Mouse (Mus musculus): ENCODE data around the gene Acsl5.

The Acsl5 gene

GRCm38 (mm10) chr19:55251383-55252124 is at the start of gene Acsl5:
Gene Acsl5 (plus strand): TSS chr19:55251938.
- no peak for DNase-seq (ENCODE audit: low spot score)

GRCm38 (mm10) chr19:55206482-55207138 is 45.1 kb upstream of the Acsl5 start:
- DNase-seq (ENCODE audit: low spot score): no peak

- no peak for DNase-seq (ENCODE audit: low spot score)
Measured at GRCm38 (mm10) chr19:55207205-55207604, 44.5 kb upstream of the Acsl5 start.

GRCm38 (mm10) chr19:55207746-55208538 is 43.8 kb upstream of the Acsl5 start:
- DNase-seq (ENCODE audit: low spot score): no peak

- no peak for DNase-seq (ENCODE audit: low spot score)
Measured at GRCm38 (mm10) chr19:55208654-55209053, 43.1 kb upstream of the Acsl5 start.

GRCm38 (mm10) chr19:55209084-55209483 is 42.7 kb upstream of the Acsl5 start:
- DNase-seq (ENCODE audit: low spot score): no peak

- no peak for DNase-seq (ENCODE audit: low spot score)
Measured at GRCm38 (mm10) chr19:55211698-55212097, 40.0 kb upstream of the Acsl5 start.

- no peak for DNase-seq (ENCODE audit: low spot score)
Measured at GRCm38 (mm10) chr19:55213617-55214340, 38.0 kb upstream of the Acsl5 start.

- no peak for DNase-seq (ENCODE audit: low spot score)
Measured at GRCm38 (mm10) chr19:55216876-55217275, 34.9 kb upstream of the Acsl5 start.

- no peak for DNase-seq (ENCODE audit: low spot score)
Measured at GRCm38 (mm10) chr19:55217365-55217764, 34.4 kb upstream of the Acsl5 start.

GRCm38 (mm10) chr19:55218192-55218739 is 33.5 kb upstream of the Acsl5 start:
- peak; percentile 90 for DNase-seq (ENCODE audit: low spot score)

- DNase-seq (ENCODE audit: low spot score): no peak
Measured at GRCm38 (mm10) chr19:55218741-55219221, 33.0 kb upstream of the Acsl5 start.

GRCm38 (mm10) chr19:55219359-55219758 is 32.4 kb upstream of the Acsl5 start:
- no peak for DNase-seq (ENCODE audit: low spot score)

- no peak for DNase-seq (ENCODE audit: low spot score)
Measured at GRCm38 (mm10) chr19:55221208-55221607, 30.5 kb upstream of the Acsl5 start.

GRCm38 (mm10) chr19:55222268-55222667 is 29.5 kb upstream of the Acsl5 start:
- DNase-seq (ENCODE audit: low spot score): no peak

- no peak for DNase-seq (ENCODE audit: low spot score)
Measured at GRCm38 (mm10) chr19:55226621-55227020, 25.1 kb upstream of the Acsl5 start.

- DNase-seq (ENCODE audit: low spot score): no peak
Measured at GRCm38 (mm10) chr19:55227135-55227534, 24.6 kb upstream of the Acsl5 start.

GRCm38 (mm10) chr19:55231081-55231480 is 20.7 kb upstream of the Acsl5 start:
- no peak for DNase-seq (ENCODE audit: low spot score)

GRCm38 (mm10) chr19:55232136-55232535 is 19.6 kb upstream of the Acsl5 start:
- DNase-seq (ENCODE audit: low spot score): no peak

GRCm38 (mm10) chr19:55236026-55236425 is 15.7 kb upstream of the Acsl5 start:
- no peak for DNase-seq (ENCODE audit: low spot score)

- no peak for DNase-seq (ENCODE audit: low spot score)
Measured at GRCm38 (mm10) chr19:55236564-55236963, 15.2 kb upstream of the Acsl5 start.

All from testis, postnatal 10 days (tissue).